Mouse (Mus musculus): ENCODE measurements around the gene Rbfox3. TPM values are rescaled to one million over a fixed set of nuclear protein-coding genes. Genes with fewer than 3 reads are reported as not detected.

Rbfox3 gene
- total and polyA plus RNA-seq, 2 experiments from 2014 or later, result 52.6 to 76.8 TPM

DNA sequence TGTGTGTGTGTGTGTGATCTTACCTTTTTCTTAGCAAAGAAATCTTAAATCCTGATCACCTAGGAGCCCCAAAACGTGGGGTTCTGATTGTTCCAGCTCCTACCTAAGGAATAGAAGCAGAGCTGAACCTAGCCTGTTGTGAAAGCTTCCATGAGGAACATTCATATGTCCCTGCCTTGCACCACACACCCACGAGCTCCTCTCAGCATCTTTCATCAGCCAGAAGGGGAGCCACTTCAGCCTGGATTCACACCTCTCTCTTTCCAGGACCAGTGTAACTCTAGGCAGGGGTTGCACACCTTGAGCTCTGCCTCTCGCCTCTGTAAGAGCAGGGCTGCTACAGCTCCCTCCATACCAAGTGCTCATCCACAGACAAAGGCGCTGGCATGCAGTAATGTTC, 330.4 kb downstream of the Rbfox3 start:
- Histone ChIP-seq H3K4me2 (ENCODE audit: low read depth, low read length) (no peak overlapping the region), H3K36me3 (ENCODE audit: insufficient read depth, low read length) (no peaks in the 10 kb centered on the region), H3K4me1 (ENCODE audit: insufficient read depth, low read length) (peaks cover 14% of the 10 kb centered on the region), H3K27me3 (ENCODE audit: insufficient read depth, low read length) (no peaks in the 10 kb centered on the region), H3K4me3 (ENCODE audit: low read length) (no peak overlapping the region), H3K9me3 (ENCODE audit: low read length) (no peaks in the 10 kb centered on the region), H3K9ac (replicated peaks; ENCODE audit: low read length) (no peak overlapping the region), H3K27ac (no peak overlapping the region)
- WGBS, result 48% methylated on average over 4 of the region's 4 CpGs
- ATAC-seq (no peak), DNase-seq (ENCODE audit: low spot score) (no peak)
- peak; percentile 10; the same call in 1 of the 2 replicates for TF ChIP-seq CTCF (IDR thresholded peaks at IDR 0.05; ENCODE audit: low read depth)

DNA sequence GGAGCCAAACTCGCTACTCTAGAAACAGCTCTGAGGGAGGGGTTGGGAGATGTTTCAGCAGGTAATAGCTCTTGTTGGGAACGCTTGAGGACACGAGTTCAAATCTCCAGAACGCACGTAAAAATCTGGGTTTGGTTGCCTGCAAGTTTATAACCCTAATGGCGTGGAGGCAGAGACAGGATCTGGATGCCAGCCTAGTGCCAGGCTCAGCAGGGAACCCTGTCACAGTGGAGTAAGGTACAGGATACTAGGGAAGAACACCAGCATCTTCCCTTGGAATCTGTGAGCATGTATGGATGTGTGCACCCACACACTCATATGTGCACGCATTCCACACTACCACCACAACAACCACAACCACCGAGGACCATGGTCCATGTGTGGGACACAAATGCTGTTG, 331.8 kb downstream of the Rbfox3 start:
- 89% methylated on average over 8 of the region's 8 CpGs for WGBS
- peaks cover 17% of the 10 kb centered on the region for H3K4me1 ChIP-seq (ENCODE audit: insufficient read depth, low read length)
- no peak overlapping the region for H3K4me3 ChIP-seq (ENCODE audit: low read length)
- H3K9me3 ChIP-seq (ENCODE audit: low read length), result no peaks in the 10 kb centered on the region
- H3K9ac ChIP-seq (replicated peaks; ENCODE audit: low read length), result no peak overlapping the region
- no peaks in the 10 kb centered on the region for H3K36me3 ChIP-seq (ENCODE audit: insufficient read depth, low read length)
- ATAC-seq (no peak), DNase-seq (ENCODE audit: low spot score) (no peak)
- no peak overlapping the region for H3K4me2 ChIP-seq (ENCODE audit: low read depth, low read length)
- no peak for TF ChIP-seq CTCF (IDR thresholded peaks at IDR 0.05; ENCODE audit: low read depth)
- H3K27me3 ChIP-seq (ENCODE audit: insufficient read depth, low read length), result no peaks in the 10 kb centered on the region
- H3K27ac ChIP-seq, result no peak overlapping the region

DNA sequence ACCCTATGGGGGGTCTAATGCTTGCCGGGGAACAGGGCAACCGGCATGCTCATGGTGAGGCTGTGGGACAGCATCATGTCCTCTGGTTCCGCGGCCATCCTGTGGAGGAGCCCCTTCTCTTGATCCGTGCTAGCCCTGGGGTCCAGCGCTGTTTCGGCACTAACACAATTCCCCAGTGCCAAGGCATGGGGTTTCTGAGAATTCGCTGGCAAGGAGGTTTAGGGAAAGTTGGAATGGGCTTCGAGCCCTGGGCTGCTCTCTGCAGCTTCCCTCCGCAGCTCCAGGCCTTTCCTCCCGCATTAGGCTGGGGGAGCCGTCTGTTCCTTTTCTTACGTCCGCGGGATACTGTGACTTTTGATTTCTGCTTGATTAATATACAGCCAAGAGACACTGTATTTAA, 334.1 kb downstream of the Rbfox3 start:
- Histone ChIP-seq H3K9ac (replicated peaks; ENCODE audit: low read length) (no peak overlapping the region), H3K4me1 (ENCODE audit: insufficient read depth, low read length) (peaks cover 12% of the 10 kb centered on the region), H3K27me3 (ENCODE audit: insufficient read depth, low read length) (no peaks in the 10 kb centered on the region), H3K4me3 (ENCODE audit: low read length) (no peak overlapping the region), H3K27ac (no peak overlapping the region), H3K36me3 (ENCODE audit: insufficient read depth, low read length) (no peaks in the 10 kb centered on the region), H3K4me2 (ENCODE audit: low read depth, low read length) (no peak overlapping the region), H3K9me3 (ENCODE audit: low read length) (no peaks in the 10 kb centered on the region)
- DNase-seq (ENCODE audit: low spot score) (no peak), ATAC-seq (no peak)
- no peak for TF ChIP-seq CTCF (IDR thresholded peaks at IDR 0.05; ENCODE audit: low read depth)
- 41% methylated on average over 15 of the region's 15 CpGs for WGBS

DNA sequence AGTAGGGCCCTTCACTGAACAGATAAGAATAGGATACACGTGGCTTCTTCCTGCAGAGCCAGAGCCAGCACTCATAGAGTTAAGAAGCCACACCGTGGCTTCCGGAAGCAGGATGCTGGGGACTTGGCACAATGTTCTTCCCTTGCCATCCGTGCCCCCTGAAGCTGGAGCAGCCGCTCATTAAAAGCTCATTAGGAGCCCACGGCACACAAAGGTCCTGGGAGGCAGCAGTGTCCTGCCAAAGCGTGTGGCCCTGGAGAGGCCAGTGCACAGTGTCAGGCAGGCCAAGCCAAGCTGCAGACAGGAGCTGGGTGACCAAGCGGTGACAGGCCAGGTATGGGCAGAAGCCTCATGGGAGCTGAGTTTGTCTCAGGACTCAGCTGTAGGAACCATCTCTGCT, 334.8 kb downstream of the Rbfox3 start:
- TF ChIP-seq CTCF (IDR thresholded peaks at IDR 0.05; ENCODE audit: low read depth), result no peak
- H3K36me3 ChIP-seq (ENCODE audit: insufficient read depth, low read length), result no peaks in the 10 kb centered on the region
- no peak for ATAC-seq
- H3K4me3 ChIP-seq (ENCODE audit: low read length), result no peak overlapping the region
- no peak overlapping the region for H3K9ac ChIP-seq (replicated peaks; ENCODE audit: low read length)
- DNase-seq (ENCODE audit: low spot score), result peak; percentile 69
- H3K27me3 ChIP-seq (ENCODE audit: insufficient read depth, low read length), result 0 out of 2 replicates have a peak, but pooled peaks cover under 1% of the 10 kb centered on the region
- H3K4me2 ChIP-seq (ENCODE audit: low read depth, low read length), result no peak overlapping the region
- H3K9me3 ChIP-seq (ENCODE audit: low read length), result no peaks in the 10 kb centered on the region
- 23% methylated on average over 8 of the region's 8 CpGs for WGBS
- H3K4me1 ChIP-seq (ENCODE audit: insufficient read depth, low read length), result peaks cover 12% of the 10 kb centered on the region
- no peak overlapping the region for H3K27ac ChIP-seq

DNA sequence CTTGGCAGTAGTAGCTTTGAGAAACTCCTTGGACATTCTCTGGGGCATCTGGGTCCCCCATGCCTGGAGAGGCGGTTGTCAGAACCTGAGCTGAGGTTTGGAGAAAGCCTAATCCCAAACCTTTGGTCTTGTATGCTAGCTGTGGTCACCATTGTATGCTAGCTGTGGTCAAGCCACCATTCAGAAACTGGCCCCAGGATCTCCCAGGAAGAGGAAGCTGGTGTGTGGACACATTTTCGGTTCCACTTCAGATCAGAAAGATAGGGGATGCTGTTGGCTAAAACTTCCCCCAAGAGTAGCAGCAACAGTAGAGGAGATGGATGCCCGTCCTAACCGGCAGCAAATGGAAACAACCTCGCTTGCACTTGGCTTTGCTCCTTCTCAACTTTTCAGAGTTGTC, 337.0 kb downstream of the Rbfox3 start:
- H3K9ac ChIP-seq (replicated peaks; ENCODE audit: low read length), result no peak overlapping the region
- TF ChIP-seq CTCF (IDR thresholded peaks at IDR 0.05; ENCODE audit: low read depth), result peak; percentile 27; the same call in 1 of the 2 replicates
- 83% methylated on average over 5 of the region's 5 CpGs for WGBS
- no peak overlapping the region for H3K27ac ChIP-seq
- H3K9me3 ChIP-seq (ENCODE audit: low read length), result no peaks in the 10 kb centered on the region
- H3K4me1 ChIP-seq (ENCODE audit: insufficient read depth, low read length), result peaks cover 12% of the 10 kb centered on the region
- no peak for ATAC-seq
- DNase-seq (ENCODE audit: low spot score), result no peak
- no peaks in the 10 kb centered on the region for H3K36me3 ChIP-seq (ENCODE audit: insufficient read depth, low read length)
- H3K4me2 ChIP-seq (ENCODE audit: low read depth, low read length), result no peak overlapping the region
- H3K27me3 ChIP-seq (ENCODE audit: insufficient read depth, low read length), result peaks cover 22% of the 10 kb centered on the region
- no peak overlapping the region for H3K4me3 ChIP-seq (ENCODE audit: low read length)

DNA sequence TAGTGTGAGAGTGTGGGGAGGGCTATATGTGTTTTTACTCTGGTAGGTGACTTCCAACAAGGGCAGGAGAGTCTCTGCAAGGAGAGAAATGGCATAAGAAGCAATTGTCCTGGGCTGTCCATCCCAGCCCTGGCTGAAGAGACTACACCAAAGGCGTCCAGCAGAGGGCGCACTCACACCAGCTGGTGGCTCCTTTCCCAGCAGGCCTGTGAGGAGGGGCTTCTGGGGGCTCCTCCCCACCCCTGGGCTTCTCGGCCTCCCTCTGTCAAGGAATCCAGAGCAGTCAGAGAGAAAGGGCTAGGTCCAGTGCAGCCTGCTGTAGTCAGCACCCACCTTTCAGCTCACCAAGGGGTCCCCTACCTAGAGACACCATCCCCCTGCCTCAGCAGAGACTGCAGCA, 337.8 kb downstream of the Rbfox3 start:
- Histone ChIP-seq H3K4me2 (ENCODE audit: low read depth, low read length) (no peak overlapping the region), H3K27me3 (ENCODE audit: insufficient read depth, low read length) (peaks cover 27% of the 10 kb centered on the region), H3K36me3 (ENCODE audit: insufficient read depth, low read length) (no peaks in the 10 kb centered on the region), H3K9me3 (ENCODE audit: low read length) (no peaks in the 10 kb centered on the region), H3K4me1 (ENCODE audit: insufficient read depth, low read length) (peaks cover 16% of the 10 kb centered on the region), H3K27ac (no peak overlapping the region), H3K4me3 (ENCODE audit: low read length) (no peak overlapping the region), H3K9ac (replicated peaks; ENCODE audit: low read length) (no peak overlapping the region)
- DNase-seq (ENCODE audit: low spot score), result peak; percentile 82
- TF ChIP-seq CTCF (IDR thresholded peaks at IDR 0.05; ENCODE audit: low read depth), result peak; percentile 96
- peak; percentile 58 for ATAC-seq
- 2% methylated on average over 3 of the region's 3 CpGs for WGBS

DNA sequence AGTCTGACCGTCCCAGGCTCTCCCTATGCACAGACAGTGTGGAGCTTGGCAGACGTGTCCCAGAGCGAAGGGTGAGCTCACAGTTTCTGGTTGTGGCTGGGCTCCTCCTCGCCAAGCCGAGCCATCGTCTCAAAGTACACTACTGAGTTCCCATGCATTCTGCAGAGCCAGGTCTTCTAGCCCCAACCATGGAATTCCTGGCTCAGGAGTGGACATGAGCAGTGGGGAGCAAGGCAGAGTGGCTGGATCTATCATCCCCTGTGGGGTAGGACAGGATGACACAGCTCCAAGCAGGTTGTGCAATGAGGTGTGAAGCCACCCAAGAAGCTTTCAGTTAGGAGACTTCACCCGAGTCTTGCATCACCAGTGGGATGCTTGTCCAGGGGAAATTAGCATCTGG, 338.4 kb downstream of the Rbfox3 start:
- no peak overlapping the region for H3K4me3 ChIP-seq (ENCODE audit: low read length)
- no peaks in the 10 kb centered on the region for H3K9me3 ChIP-seq (ENCODE audit: low read length)
- H3K4me1 ChIP-seq (ENCODE audit: insufficient read depth, low read length), result peaks cover 17% of the 10 kb centered on the region
- TF ChIP-seq CTCF (IDR thresholded peaks at IDR 0.05; ENCODE audit: low read depth), result no peak
- ATAC-seq, result no peak
- no peaks in the 10 kb centered on the region for H3K36me3 ChIP-seq (ENCODE audit: insufficient read depth, low read length)
- DNase-seq (ENCODE audit: low spot score), result no peak
- H3K4me2 ChIP-seq (ENCODE audit: low read depth, low read length), result no peak overlapping the region
- WGBS, result 67% methylated on average over 7 of the region's 7 CpGs
- no peak overlapping the region for H3K27ac ChIP-seq
- H3K9ac ChIP-seq (replicated peaks; ENCODE audit: low read length), result no peak overlapping the region
- peaks cover 27% of the 10 kb centered on the region for H3K27me3 ChIP-seq (ENCODE audit: insufficient read depth, low read length)

Measured in hindbrain, postnatal 0 days (tissue).